Mouse (Mus musculus) small intestine, adult 2 months (tissue): ENCODE data around the gene Igfbp7.

Source experiments
- CTCF ChIP-seq: fragments of 200-500 bp; IDR thresholded peaks from 2 replicates; pipeline ENCODE4 v1.5.1; 2012; ENCODE audit warnings: low read depth, mild to moderate bottlenecking, control low read depth, inconsistent platforms, low read length, moderate library complexity, mixed read lengths; ENCODE audit not compliant: insufficient replicate concordance, insufficient read length; ENCODE audit errors: extremely low read depth
- POLR2A ChIP-seq: fragments of 200-500 bp; IDR thresholded peaks from 2 replicates; pipeline ENCODE4 v1.6.1; 2012; ENCODE audit warnings: low read depth, mild to moderate bottlenecking, control low read depth, inconsistent platforms, low read length, moderate library complexity

DNA sequence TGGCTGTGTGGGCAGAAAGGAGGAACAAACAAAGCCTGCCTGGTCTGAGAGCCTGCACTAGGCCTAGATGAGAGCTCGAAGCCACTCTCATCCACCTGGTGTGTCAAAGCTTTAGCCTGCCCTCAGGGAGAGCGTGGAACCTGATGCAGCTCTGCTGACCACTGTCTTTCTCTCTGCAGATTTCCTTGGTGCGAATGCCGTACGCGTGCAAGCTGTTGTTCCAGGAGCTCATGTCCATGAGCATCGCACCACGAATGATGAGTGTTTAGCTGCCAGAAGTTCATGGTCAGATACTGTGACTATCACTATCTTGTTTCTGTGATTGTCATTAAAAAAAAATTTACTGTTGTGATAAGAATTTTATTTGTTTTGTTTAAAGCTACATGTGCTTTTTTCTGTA, 58.9 kb downstream of the Igfbp7 start:
- TF ChIP-seq CTCF (no peak), POLR2A (no peak)
